Mouse (Mus musculus) liver, adult 2 months (tissue): ENCODE measurements around the gene Defb13.

Source experiments
- CTCF ChIP-seq: fragments of 200-500 bp; IDR thresholded peaks from 2 replicates; pipeline ENCODE4 v1.5.1; 2011; ENCODE audit warnings: low read depth, low read length, control low read depth
- POLR2A ChIP-seq: fragments of 200-500 bp; IDR thresholded peaks from 2 replicates; pipeline ENCODE4 v1.6.1; 2011; ENCODE audit warnings: low read length, control low read depth; ENCODE audit not compliant: insufficient read depth; ENCODE audit errors: extremely low read depth

DNA sequence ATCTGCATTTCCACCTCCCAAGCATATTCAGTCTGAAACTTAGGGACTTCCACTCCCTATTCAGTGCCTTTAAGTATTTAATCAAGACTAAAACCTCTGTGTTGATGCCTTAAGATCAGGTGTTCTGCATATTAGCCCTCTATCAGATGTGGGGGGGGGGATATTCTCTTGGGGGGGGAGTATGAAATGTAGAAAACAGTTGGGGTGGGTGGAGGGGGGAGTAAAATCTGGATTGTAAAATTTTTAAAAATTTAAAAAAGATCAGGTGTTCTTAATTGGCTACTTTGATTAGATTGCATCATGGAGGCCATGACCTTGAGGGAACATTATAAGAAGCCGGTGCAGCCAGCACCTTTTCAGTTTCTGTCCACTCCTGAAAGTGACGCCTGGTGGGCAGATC is 11.9 kb downstream of the Defb13 start, which contains the start of gene Fam90a1a:
- no peak for TF ChIP-seq CTCF
- TF ChIP-seq POLR2A: no peak
